Mouse (Mus musculus): ENCODE data around the gene Ccdc154. TPM values are rescaled to one million over a fixed set of nuclear protein-coding genes. Genes with fewer than 3 reads are reported as not detected.

Ccdc154 gene
- total and polyA plus RNA-seq, 3 experiments, result 0.12 to 0.19 TPM; not detected in 1

DNA sequence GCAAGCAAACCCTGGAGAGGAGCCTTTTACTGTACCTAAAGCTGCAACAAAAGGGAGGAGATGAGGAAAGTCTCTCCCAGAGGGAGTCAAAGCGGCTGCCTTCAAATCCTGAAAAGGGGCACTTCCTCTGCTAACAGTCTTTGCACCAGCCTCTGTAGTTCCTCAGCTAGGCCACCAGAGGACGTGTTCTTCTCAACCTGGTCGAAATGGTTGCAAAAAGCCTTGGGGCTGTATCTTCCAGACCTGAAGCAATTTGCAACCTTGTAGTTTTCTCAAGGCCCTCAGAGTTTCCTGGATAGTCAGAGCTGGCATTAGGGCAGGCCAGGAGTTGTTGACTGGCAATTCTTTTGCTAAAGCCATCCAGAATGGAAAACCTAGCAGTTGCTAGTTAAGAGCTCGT, 45.0 kb upstream of the Ccdc154 start:
- peak; percentile 87 for DNase-seq (ENCODE audit: low read depth, low spot score)
- Histone ChIP-seq H3K4me1 (ENCODE audit: control insufficient read depth in 1 of 2, insufficient read depth in 2 of 2, low read length in 2 of 2) (peaks cover 0 to 13% of the 10 kb centered on the region in 2 experiments; a peak in 2 of 4 replicates), H3K4me3 (ENCODE audit: control insufficient read depth in 1 of 2, insufficient read depth in 1 of 2, low read depth in 2 of 2, low read length in 2 of 2) (no peak overlapping the region)
- TF ChIP-seq CTCF (IDR thresholded peaks at IDR 0.05 in 2 of 3, conservative IDR thresholded peaks at IDR 0.05 in 1 of 3; ENCODE audit: control insufficient read depth in 1 of 3, insufficient read depth in 1 of 3, low read depth in 2 of 3, low read length in 3 of 3, poor library complexity in 1 of 3, severe bottlenecking in 1 of 3) (peak; percentile 82 to 99 (median 94)), CHD2 (IDR thresholded peaks at IDR 0.05; ENCODE audit: low read length) (no peak), MYC (IDR thresholded peaks at IDR 0.05; ENCODE audit: low read depth, low read length) (0 out of 2 replicates have a peak, but pooled peaks have one; percentile 39), ZNF384 (IDR thresholded peaks at IDR 0.05; ENCODE audit: low read depth, low read length) (peak; percentile 36; the same call in 1 of the 2 replicates), USF2 (IDR thresholded peaks at IDR 0.05; ENCODE audit: borderline replicate concordance in 1 of 2, insufficient read depth in 1 of 2, low read depth in 1 of 2, low read length in 2 of 2) (no peak), HCFC1 (IDR thresholded peaks at IDR 0.05; ENCODE audit: low read depth, low read length) (peak; percentile 65), CHD1 (IDR thresholded peaks at IDR 0.05; ENCODE audit: low read depth, low read length) (no peak), GABPA (IDR thresholded peaks at IDR 0.05; ENCODE audit: low read depth, low read length) (no peak), USF1 (IDR thresholded peaks at IDR 0.05; ENCODE audit: low read depth, low read length) (no peak), ELF1 (IDR thresholded peaks at IDR 0.05; ENCODE audit: low read depth, low read length) (0 out of 2 replicates have a peak, but pooled peaks have one; percentile 37), TBP (IDR thresholded peaks at IDR 0.05; ENCODE audit: low read depth, low read length) (0 out of 2 replicates have a peak, but pooled peaks have one; percentile 19), POLR2AphosphoS2 (IDR thresholded peaks at IDR 0.05; ENCODE audit: low read length) (no peak), ZC3H11A (IDR thresholded peaks at IDR 0.05; ENCODE audit: low read depth, low read length) (peak; percentile 79), JUND (IDR thresholded peaks at IDR 0.05; ENCODE audit: low read depth, low read length) (peak; percentile 63), E2F4 (IDR thresholded peaks at IDR 0.05; ENCODE audit: borderline replicate concordance, low read depth, low read length) (no peak), TAL1 (IDR thresholded peaks at IDR 0.05; ENCODE audit: low read length) (no peak), MEF2A (IDR thresholded peaks at IDR 0.05; ENCODE audit: extremely low read depth, insufficient replicate concordance, low read depth, low read length, poor library complexity, severe bottlenecking) (no peak), NRF1 (IDR thresholded peaks at IDR 0.05; ENCODE audit: insufficient read depth, low read depth, low read length, poor library complexity, severe bottlenecking) (no peak), POLR2A (IDR thresholded peaks at IDR 0.05; ENCODE audit: control insufficient read depth in 1 of 2, insufficient read depth in 1 of 2, low read depth in 1 of 2, low read length in 2 of 2, poor library complexity in 1 of 2) (no peak), MYB (IDR thresholded peaks at IDR 0.05; ENCODE audit: low read depth, low read length) (no peak), EP300 (IDR thresholded peaks at IDR 0.05; ENCODE audit: low read depth in 1 of 2, low read length in 2 of 2) (no peak), MAX (IDR thresholded peaks at IDR 0.05; ENCODE audit: low read length) (peak; percentile 45), UBTF (IDR thresholded peaks at IDR 0.05; ENCODE audit: borderline replicate concordance, insufficient read depth, low read depth, low read length) (no peak), NELFE (IDR thresholded peaks at IDR 0.05; ENCODE audit: low read depth, low read length) (no peak), RCOR1 (IDR thresholded peaks at IDR 0.05; ENCODE audit: low read depth, low read length) (no peak), MXI1 (IDR thresholded peaks at IDR 0.05; ENCODE audit: low read depth, low read length) (no peak), ETS1 (IDR thresholded peaks at IDR 0.05; ENCODE audit: low read depth, low read length) (no peak), SMC3 (IDR thresholded peaks at IDR 0.05; ENCODE audit: low read depth, low read length) (peak; percentile 95), MAZ (IDR thresholded peaks at IDR 0.05; ENCODE audit: low read depth, low read length) (0 out of 2 replicates have a peak, but pooled peaks have one; percentile 43), RAD21 (IDR thresholded peaks at IDR 0.05; ENCODE audit: low read depth, low read length) (peak; percentile 80), MAFK (IDR thresholded peaks at IDR 0.05; ENCODE audit: borderline replicate concordance, low read depth, low read length) (no peak), SIN3A (IDR thresholded peaks at IDR 0.05; ENCODE audit: low read length) (peak; percentile 70; the same call in 1 of the 2 replicates), TCF12 (IDR thresholded peaks at IDR 0.05; ENCODE audit: low read depth, low read length) (no peak), BHLHE40 (IDR thresholded peaks at IDR 0.05; ENCODE audit: borderline replicate concordance, low read depth, low read length) (0 out of 2 replicates have a peak, but pooled peaks have one; percentile 25), GATA1 (IDR thresholded peaks at IDR 0.05; ENCODE audit: low read depth, low read length) (no peak), ZMIZ1 (IDR thresholded peaks at IDR 0.05; ENCODE audit: low read depth, low read length) (no peak), KAT2A (conservative IDR thresholded peaks at IDR 0.05; ENCODE audit: low read depth, low read length) (no peak)

More for the DNA sequence above, 45.0 kb upstream of the Ccdc154 start:
- H3K9ac ChIP-seq (ENCODE audit: control insufficient read depth, low read depth, low read length, poor library complexity, severe bottlenecking), result 0 out of 2 replicates have a peak overlapping the region, but pooled peaks have one; percentile 15
- no peak overlapping the region for H3K27ac ChIP-seq (ENCODE audit: control insufficient read depth, low read depth, low read length)
- H3K27me3 ChIP-seq (ENCODE audit: control insufficient read depth in 1 of 2, insufficient read depth in 2 of 2, low read length in 2 of 2), result peaks cover 0 to 6% of the 10 kb centered on the region in 2 experiments; a peak in 2 of 4 replicates
- no peaks in the 10 kb centered on the region for H3K9me3 ChIP-seq (replicated peaks; ENCODE audit: insufficient read depth, low read length)
- peaks cover 11% of the 10 kb centered on the region for H3K79me2 ChIP-seq (ENCODE audit: control insufficient read depth, insufficient read depth, low read length, poor library complexity)
- H3K36me3 ChIP-seq (ENCODE audit: control insufficient read depth in 1 of 2, insufficient read depth in 2 of 2, low read length in 2 of 2), result peaks cover 2 to 4% of the 10 kb centered on the region in 2 experiments; a peak in 2 of 4 replicates
